Mouse (Mus musculus): ENCODE measurements around the gene Cnmd. TPM values are rescaled to one million over a fixed set of nuclear protein-coding genes. Genes with fewer than 3 reads are reported as not detected.

Cnmd gene
- total and polyA plus RNA-seq, 3 experiments = not detected

GRCm38 (mm10) chr14:79619802-79620201, 42.2 kb downstream of the Cnmd start:
- Histone ChIP-seq H3K4me1 (ENCODE audit: control insufficient read depth in 1 of 2, insufficient read depth in 2 of 2) (peaks cover 4 to 28% of the 10 kb centered on the region in 2 experiments; a peak in 3 of 4 replicates), H3K79me2 (replicated peaks; ENCODE audit: control insufficient read depth, extremely low read depth, insufficient read depth, poor library complexity, severe bottlenecking) (no peaks in the 10 kb centered on the region; the same call in 1 of the 2 replicates), H3K4me3 (replicated peaks in 1 of 3; ENCODE audit: low read depth in 2 of 3, low read length in 2 of 3, poor library complexity in 1 of 3) (no peak overlapping the region), H3K9ac (ENCODE audit: insufficient read depth, low read depth) (no peak overlapping the region), H3K27ac (ENCODE audit: insufficient read depth, low read depth) (peak overlapping the region; percentile 52; the same call in 1 of the 2 replicates), H3K27me3 (replicated peaks) (no peaks in the 10 kb centered on the region), H3K9me3 (replicated peaks; ENCODE audit: low read length) (no peaks in the 10 kb centered on the region), H3K36me3 (replicated peaks in 1 of 2; ENCODE audit: control insufficient read depth in 1 of 2, insufficient read depth in 1 of 2, low read length in 1 of 2) (peaks cover 33 to 67% of the 10 kb centered on the region in 2 experiments), H3K4me2 (ENCODE audit: insufficient read depth, low read depth, poor library complexity, severe bottlenecking) (peak overlapping the region; percentile 1; the same call in 1 of the 2 replicates)
- peak; percentile 64 for DNase-seq (ENCODE audit: extremely low read depth)
- in situ Hi-C loops (cut with MboI; ENCODE audit: low pct_ligation_motif_present, low pct_unique_long_range_greater_than_20kb, low sequenced_read_pairs) = loop anchor here (25.0 kb wide), 2 partner anchors 267 to 592 kb away; no protein-coding TSS in a partner anchor
- dilution Hi-C loops (cut with MboI; ENCODE audit: extremely low pct_ligation_motif_present, extremely low pct_unique_long_range_greater_than_20kb, low sequenced_read_pairs) = no loop called here
- TF ChIP-seq ZC3H11A (IDR thresholded peaks at IDR 0.05; ENCODE audit: low read depth, low read length) = no peak
- TF ChIP-seq USF2 (conservative IDR thresholded peaks at IDR 0.05; ENCODE audit: low read depth, low read length) = no peak
- TF ChIP-seq EP300 (IDR thresholded peaks at IDR 0.05; ENCODE audit: low read length) = peak; percentile 55
- TF ChIP-seq USF1 (IDR thresholded peaks at IDR 0.05; ENCODE audit: low read depth, low read length) = no peak
- no peak for TF ChIP-seq MAZ (IDR thresholded peaks at IDR 0.05; ENCODE audit: low read depth, low read length)
- no peak for TF ChIP-seq MXI1 (IDR thresholded peaks at IDR 0.05; ENCODE audit: low read depth, low read length)
- TF ChIP-seq KAT2A (IDR thresholded peaks at IDR 0.05; ENCODE audit: insufficient replicate concordance, low read length) = no peak
- TF ChIP-seq ETS1 (conservative IDR thresholded peaks at IDR 0.05; ENCODE audit: low read depth, low read length) = peak; percentile 24; the same call in 1 of the 2 replicates
- no peak for TF ChIP-seq TBP (conservative IDR thresholded peaks at IDR 0.05; ENCODE audit: low read depth, low read length)
- no peak for TF ChIP-seq MYC (IDR thresholded peaks at IDR 0.05; ENCODE audit: low read depth, low read length)
- TF ChIP-seq MAFK (IDR thresholded peaks at IDR 0.05; ENCODE audit: insufficient replicate concordance, low read length) = no peak
- TF ChIP-seq UBTF (IDR thresholded peaks at IDR 0.05; ENCODE audit: low read depth, low read length) = no peak
- TF ChIP-seq POLR2A (IDR thresholded peaks at IDR 0.05; ENCODE audit: low read depth, low read length) = no peak
- TF ChIP-seq ZNF384 (IDR thresholded peaks at IDR 0.05; ENCODE audit: low read depth, low read length) = no peak
- TF ChIP-seq E2F4 (IDR thresholded peaks at IDR 0.05; ENCODE audit: insufficient replicate concordance, low read depth, low read length) = no peak
- TF ChIP-seq JUND (conservative IDR thresholded peaks at IDR 0.05; ENCODE audit: low read depth, low read length) = no peak
- no peak for TF ChIP-seq MAX (IDR thresholded peaks at IDR 0.05; ENCODE audit: low read length)
- peak; percentile 85 for TF ChIP-seq IRF4 (IDR thresholded peaks at IDR 0.05; ENCODE audit: low read depth, low read length)
- no peak for TF ChIP-seq PAX5 (IDR thresholded peaks at IDR 0.05; ENCODE audit: low read length)
- no peak for TF ChIP-seq RAD21 (IDR thresholded peaks at IDR 0.05; ENCODE audit: low read depth, low read length)
- no peak for TF ChIP-seq RCOR1 (conservative IDR thresholded peaks at IDR 0.05; ENCODE audit: low read depth, low read length)
- TF ChIP-seq JUN (IDR thresholded peaks at IDR 0.05; ENCODE audit: insufficient read depth, low read depth, low read length) = 0 out of 2 replicates have a peak, but pooled peaks have one; percentile 22
- TF ChIP-seq SIN3A (IDR thresholded peaks at IDR 0.05; ENCODE audit: low read length) = no peak
- no peak for TF ChIP-seq SMC3 (IDR thresholded peaks at IDR 0.05; ENCODE audit: low read depth, low read length)
- no peak for TF ChIP-seq GABPA (IDR thresholded peaks at IDR 0.05; ENCODE audit: insufficient replicate concordance, low read depth, low read length)
- TF ChIP-seq ZMIZ1 (IDR thresholded peaks at IDR 0.05; ENCODE audit: low read depth, low read length) = no peak
- TF ChIP-seq POLR2AphosphoS2 (IDR thresholded peaks at IDR 0.05; ENCODE audit: low read depth, low read length) = no peak
- TF ChIP-seq TCF12 (IDR thresholded peaks at IDR 0.05; ENCODE audit: low read depth, low read length) = peak; percentile 32; the same call in 1 of the 2 replicates
- no peak for TF ChIP-seq CHD1 (IDR thresholded peaks at IDR 0.05; ENCODE audit: low read depth, low read length)
- peak; percentile 27; the same call in 1 of the 2 replicates for TF ChIP-seq BHLHE40 (IDR thresholded peaks at IDR 0.05; ENCODE audit: low read depth, low read length)
- TF ChIP-seq CHD2 (IDR thresholded peaks at IDR 0.05; ENCODE audit: low read length) = no peak
- TF ChIP-seq NELFE (IDR thresholded peaks at IDR 0.05; ENCODE audit: low read depth, low read length) = no peak
- TF ChIP-seq MEF2A (IDR thresholded peaks at IDR 0.05; ENCODE audit: borderline replicate concordance, low read depth, low read length) = peak; percentile 35; the same call in 1 of the 2 replicates
- TF ChIP-seq CTCF (conservative IDR thresholded peaks at IDR 0.05 in 1 of 2, IDR thresholded peaks at IDR 0.05 in 1 of 2; ENCODE audit: low read depth in 2 of 2, low read length in 2 of 2) = no peak
- no peak for TF ChIP-seq ZKSCAN1 (IDR thresholded peaks at IDR 0.05; ENCODE audit: borderline replicate concordance, low read depth, low read length)
- no peak for TF ChIP-seq HCFC1 (IDR thresholded peaks at IDR 0.05; ENCODE audit: low read depth, low read length)
- TF ChIP-seq ELF1 (IDR thresholded peaks at IDR 0.05; ENCODE audit: low read depth, low read length) = 0 out of 2 replicates have a peak, but pooled peaks have one; percentile 10
- TF ChIP-seq NRF1 (IDR thresholded peaks at IDR 0.05; ENCODE audit: low read depth, low read length) = 0 out of 2 replicates have a peak, but pooled peaks have one; percentile 19
